In genomic region chr14:48073247-48074161, GRCm38 (mm10) we compare ENCODE assay signal across 7 mouse cellular contexts. TPM values are rescaled to one million over a fixed set of nuclear protein-coding genes. Genes with fewer than 3 reads are reported as not detected.
DNase-seq lines count a peak whose midpoint lies in the region; ATAC-seq and TF ChIP-seq lines count a peak whose summit lies in the region.

No protein-coding gene starts in this region.

- no peak for TF ChIP-seq POLR2A in thymus, adult 2 months (IDR thresholded peaks at IDR 0.05; ENCODE audit: control insufficient read depth, extremely low read depth, insufficient read depth, low read length, poor library complexity)

- 17% methylated on average over 24 of the region's 24 CpGs for WGBS in hindbrain, embryonic 13.5 days
- 36% methylated on average over 24 of the region's 24 CpGs for WGBS in liver, embryonic 13.5 days (ENCODE audit: insufficient replicate concordance)
- WGBS in neural tube, embryonic 14.5 days = 23% methylated on average over 24 of the region's 24 CpGs
- 78% methylated on average over 24 of the region's 24 CpGs for WGBS in thymus, adult 2 months

- no peaks in the 10 kb centered on the region for H3K36me3 ChIP-seq in hindbrain, embryonic 13.5 days
- no peaks in the 10 kb centered on the region for H3K36me3 ChIP-seq in liver, embryonic 13.5 days
- H3K36me3 ChIP-seq in neural tube, embryonic 14.5 days (ENCODE audit: control insufficient read depth, insufficient read depth, low read length) = no peaks in the 10 kb centered on the region
- no peaks in the 10 kb centered on the region for H3K36me3 ChIP-seq in thymus, adult 2 months (ENCODE audit: control insufficient read depth, insufficient read depth, low read length)

- TF ChIP-seq CTCF in thymus, adult 2 months (IDR thresholded peaks at IDR 0.05; ENCODE audit: borderline replicate concordance, control insufficient read depth, extremely low read depth, insufficient read depth, low read length, poor library complexity) = no peak

- H3K27ac ChIP-seq in hindbrain, embryonic 13.5 days = peak overlapping the region; percentile 52
- H3K27ac ChIP-seq in liver, embryonic 13.5 days = no peak overlapping the region
- no peak overlapping the region for H3K27ac ChIP-seq in neural tube, embryonic 14.5 days (ENCODE audit: low read depth, low read length)
- H3K27ac ChIP-seq in thymus, adult 2 months (ENCODE audit: control insufficient read depth, insufficient read depth, low read length) = no peak overlapping the region

- no peak overlapping the region for H3K4me3 ChIP-seq in hindbrain, embryonic 13.5 days
- no peak overlapping the region for H3K4me3 ChIP-seq in liver, embryonic 13.5 days (replicated peaks)
- H3K4me3 ChIP-seq in neural tube, embryonic 14.5 days (ENCODE audit: low read depth, low read length) = no peak overlapping the region
- H3K4me3 ChIP-seq in thymus, adult 2 months (ENCODE audit: control insufficient read depth, insufficient read depth, low read length) = no peak overlapping the region

- no peak overlapping the region for H3K4me2 ChIP-seq in hindbrain, embryonic 13.5 days
- H3K4me2 ChIP-seq in liver, embryonic 13.5 days = no peak overlapping the region
- no peak overlapping the region for H3K4me2 ChIP-seq in neural tube, embryonic 14.5 days (ENCODE audit: low read depth, low read length)

- H3K4me1 ChIP-seq in hindbrain, embryonic 13.5 days (replicated peaks) = peaks cover 13% of the 10 kb centered on the region
- H3K4me1 ChIP-seq in liver, embryonic 13.5 days (replicated peaks) = no peaks in the 10 kb centered on the region
- peaks cover 9% of the 10 kb centered on the region; the same call in 1 of the 2 replicates for H3K4me1 ChIP-seq in neural tube, embryonic 14.5 days (ENCODE audit: control insufficient read depth, insufficient read depth, low read length)
- no peaks in the 10 kb centered on the region for H3K4me1 ChIP-seq in thymus, adult 2 months (replicated peaks; ENCODE audit: control insufficient read depth, insufficient read depth, low read length)

- H3K9ac ChIP-seq in hindbrain, embryonic 13.5 days = peak overlapping the region; percentile 3; the same call in 1 of the 2 replicates
- H3K9ac ChIP-seq in liver, embryonic 13.5 days = no peak overlapping the region
- no peak overlapping the region for H3K9ac ChIP-seq in neural tube, embryonic 14.5 days (replicated peaks; ENCODE audit: low read depth, low read length)

- peak; percentile 29 for DNase-seq in urinary bladder, postnatal 14 days (ENCODE audit: low spot score)
- no peak for DNase-seq in urinary bladder, postnatal 25 days (ENCODE audit: low spot score)
- DNase-seq in gastrocnemius, adult 18-20 months (ENCODE audit: low spot score) = peak; percentile 61
- no peak for DNase-seq in liver, embryonic 13.5 days
- no peak for DNase-seq in thymus, adult 2 months

- no peaks in the 10 kb centered on the region for H3K9me3 ChIP-seq in hindbrain, embryonic 13.5 days
- H3K9me3 ChIP-seq in liver, embryonic 13.5 days (replicated peaks) = no peaks in the 10 kb centered on the region
- H3K9me3 ChIP-seq in neural tube, embryonic 14.5 days (ENCODE audit: control insufficient read depth, low read length) = no peaks in the 10 kb centered on the region

- ATAC-seq in hindbrain, embryonic 13.5 days (ENCODE audit: low FRiP score) = peak; percentile 68
- peak; percentile 26; the same call in 1 of the 2 replicates for ATAC-seq in liver, embryonic 13.5 days (ENCODE audit: low read depth)
- ATAC-seq in neural tube, embryonic 14.5 days (ENCODE audit: low read depth) = peak; percentile 77

- H3K27me3 ChIP-seq in hindbrain, embryonic 13.5 days = no peaks in the 10 kb centered on the region
- no peaks in the 10 kb centered on the region for H3K27me3 ChIP-seq in liver, embryonic 13.5 days
- no peaks in the 10 kb centered on the region for H3K27me3 ChIP-seq in neural tube, embryonic 14.5 days (ENCODE audit: control insufficient read depth, insufficient read depth, low read length)
- H3K27me3 ChIP-seq in thymus, adult 2 months (ENCODE audit: control insufficient read depth, insufficient read depth, low read length) = no peaks in the 10 kb centered on the region

RNA-seq across cellular contexts. Expression of gene Peli2, which starts 47.1 kb away (rescaled TPM):
- 10 to 100 TPM; 12.7 to 14.7 TPM for total RNA-seq in gastrocnemius, adult 18-20 months (2021)
- polyA plus RNA-seq in hindbrain, embryonic 13.5 days (2015; fragmentation: Nextera tagmentation; extraction: Ambion mirVana) = 8.3 and 10.6 TPM in 2 replicates
- 0.77 and 1.6 TPM in 2 replicates for polyA plus RNA-seq in liver, embryonic 13.5 days (2015; fragmentation: Nextera tagmentation; extraction: Ambion mirVana)
- 7.5 and 13.3 TPM in 2 replicates for polyA plus RNA-seq in neural tube, embryonic 14.5 days (2014; fragmentation: Nextera tagmentation; extraction: Ambion mirVana)
- 2.8 and 4.6 TPM in 2 replicates for polyA plus RNA-seq in thymus, adult 2 months (2012; rRNA removed)

Comparison
In these comparisons a context has a peak if more than half of its experiments do, and no peak if none do; other contexts are left out.
1. DNase-seq: peak in urinary bladder, postnatal 14 days (single experiment) and gastrocnemius, adult 18-20 months (single experiment); none in urinary bladder, postnatal 25 days (single experiment), liver, embryonic 13.5 days (single experiment) and thymus, adult 2 months (single experiment).
2. ATAC-seq: peak in every context shown above with its lines; median percentile 77 in neural tube, embryonic 14.5 days; 68 in hindbrain, embryonic 13.5 days; 26 in liver, embryonic 13.5 days.